Mouse (Mus musculus) CD4-positive, CD25-positive, alpha-beta regulatory T cell, adult 9 weeks (primary cell): Measurements from ENCODE around the gene Als2cr12. TPM values are rescaled to one million over a fixed set of nuclear protein-coding genes. Genes with fewer than 3 reads are reported as not detected.

ENCODE experiments used
- polyA plus RNA-seq: library from polyadenylated mRNA; unstranded; fragments of 100-300 nt; shearing (Covaris generic); gene quantifications from one replicate; pipeline ENCODE4 v1.2.1, GENCODE M21; 2017

The Als2cr12 gene
- not detected for polyA plus RNA-seq

DNA sequence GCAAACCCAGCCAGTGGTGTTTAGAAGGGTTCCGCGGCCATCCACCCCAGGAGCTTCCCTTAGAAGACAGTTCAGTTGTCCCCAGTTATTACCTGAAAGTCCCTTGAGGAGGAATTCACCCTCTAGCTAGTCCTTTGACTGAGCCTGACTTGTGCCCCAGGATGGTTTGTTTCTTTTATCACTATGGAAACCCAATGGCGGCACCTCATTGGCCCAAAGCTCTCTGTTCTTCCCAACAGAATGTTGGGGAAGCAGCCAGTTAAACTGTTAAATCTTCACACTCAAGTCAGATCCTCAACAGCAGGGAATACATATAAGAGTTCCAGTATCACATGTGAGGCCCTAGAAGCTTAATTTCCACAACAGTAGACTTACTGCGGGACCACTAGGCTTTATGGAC is at the start of gene Als2cr12:
TSS of gene Als2cr12 (minus strand) at position 180 of the 400 bp plus-strand sequence.

DNA sequence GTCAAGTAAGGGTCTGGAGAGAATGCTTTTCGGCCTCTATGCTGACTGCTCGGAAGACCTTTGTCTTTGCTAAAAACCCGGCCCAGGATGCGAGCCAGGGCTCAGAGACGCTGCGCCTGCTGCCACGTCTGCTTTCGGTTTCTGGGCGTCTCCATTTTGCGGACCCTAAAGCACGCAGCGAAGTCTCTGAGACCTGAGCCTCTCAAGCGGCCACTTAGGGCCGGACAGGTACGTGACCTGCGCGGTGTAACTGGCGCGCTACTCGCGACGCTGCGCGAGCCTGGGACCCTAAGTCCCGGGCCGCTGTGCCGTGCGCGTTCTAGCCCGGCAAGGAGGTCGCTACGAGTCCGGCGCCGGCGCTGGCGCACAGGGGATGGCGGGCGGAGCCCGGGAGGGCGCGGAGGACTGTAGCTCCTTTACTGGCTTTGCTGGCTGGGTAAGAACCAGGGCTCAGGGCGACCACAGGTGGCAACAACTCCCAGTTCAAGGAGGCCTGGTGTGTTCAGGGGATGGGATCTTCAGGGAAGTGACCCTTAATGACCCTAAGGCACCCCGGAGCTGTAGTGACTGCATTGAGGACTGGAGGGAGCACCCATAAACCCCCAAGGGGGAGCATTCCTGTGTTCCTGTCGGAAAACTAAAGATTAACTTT is 15.7 kb upstream of the Als2cr12 start, which contains the start of gene Cflar:
TSS of gene Cflar (plus strand) at position 144 of the 652 bp plus-strand sequence.

Other genes starting within 250 kb of the Als2cr12 start
- 29.3 TPM for gene Orc2, start 190.9 kb downstream of the Als2cr12 start, polyA plus RNA-seq
- gene Fam126b, start 109.7 kb downstream of the Als2cr12 start, polyA plus RNA-seq, result 19.7 TPM
- gene Ndufb3, start 109.6 kb downstream of the Als2cr12 start, polyA plus RNA-seq, result 161 TPM
- gene Cflar, start 15.5 kb upstream of the Als2cr12 start, polyA plus RNA-seq, result 144 TPM
- gene Casp8, start 99.4 kb upstream of the Als2cr12 start, polyA plus RNA-seq, result 302 TPM